Mouse (Mus musculus): Measurements from ENCODE around the gene Cyld.
"Not testable (repeated sequence)": the region's sequence is repeated elsewhere in the genome, so short reads cannot be mapped to it uniquely, and the experiment has no call there.

The Cyld gene

DNA sequence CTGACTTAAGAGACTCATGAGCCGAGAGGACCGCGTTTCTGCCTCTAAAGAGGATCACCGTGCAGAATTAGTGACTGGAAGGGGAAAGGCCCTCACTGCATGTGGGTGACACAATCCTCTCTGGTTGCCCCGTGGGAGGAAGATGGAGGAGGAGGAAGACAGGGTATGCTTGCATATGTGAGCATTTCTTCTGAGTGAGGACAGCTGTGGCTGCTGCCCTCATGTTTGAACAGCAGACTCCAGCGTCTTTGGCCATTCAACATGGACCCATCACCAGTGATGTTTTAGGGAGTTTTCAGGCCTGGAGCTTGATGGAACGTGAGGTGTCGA lies 10.0 kb upstream of the Cyld start:
- DNase-seq (ENCODE audit: low read depth, low spot score) = no peak

- no peak for DNase-seq (ENCODE audit: low read depth, low spot score)
These were observed 7.7 kb upstream of the Cyld start for GRCm38 (mm10) chr8:88689151-88689550.

GRCm38 (mm10) chr8:88689891-88690290 lies 6.9 kb upstream of the Cyld start:
- no peak for DNase-seq (ENCODE audit: low read depth, low spot score)

- no peak for DNase-seq (ENCODE audit: low read depth, low spot score)
These were observed 5.4 kb upstream of the Cyld start for GRCm38 (mm10) chr8:88691342-88691948.

DNA sequence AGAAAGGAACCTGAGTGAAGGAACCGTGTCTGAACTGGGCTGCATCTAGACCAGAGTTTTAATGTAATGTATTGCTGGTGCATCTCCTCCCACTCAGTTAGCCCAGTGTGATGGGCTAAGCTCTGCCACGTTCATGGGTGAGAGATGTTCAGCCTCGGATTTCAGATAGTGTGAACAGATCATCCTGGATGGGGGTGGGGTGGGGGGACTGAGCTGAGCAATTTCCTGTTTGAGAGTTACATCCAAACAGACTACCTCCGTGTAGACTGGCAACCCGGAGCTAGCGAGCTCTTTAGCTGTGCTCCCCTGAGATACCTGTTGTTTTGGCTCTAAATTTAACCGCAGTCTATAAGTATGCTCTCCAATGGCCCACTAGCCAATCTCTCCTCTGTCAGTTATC lies 4.9 kb upstream of the Cyld start:
- no peak for DNase-seq (ENCODE audit: low read depth, low spot score)

DNA sequence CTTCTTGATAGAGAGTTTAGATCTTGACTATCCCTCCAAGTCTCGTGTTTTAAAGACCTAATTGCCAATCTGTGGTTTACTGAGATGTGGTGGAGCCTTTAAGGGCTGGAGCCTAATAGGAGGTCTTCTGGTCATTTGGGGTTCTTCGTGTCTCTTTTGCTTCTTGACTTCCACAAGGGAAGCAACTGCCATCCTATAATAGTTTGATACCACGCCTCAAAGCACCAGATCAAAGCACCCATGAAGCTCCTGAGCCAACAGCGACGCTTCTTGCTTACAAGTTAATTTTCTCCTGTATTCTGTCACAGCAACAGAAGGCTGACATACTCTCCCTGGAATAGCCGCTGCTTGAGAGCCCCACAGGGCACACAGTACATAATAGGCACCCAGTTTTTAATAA lies 4.0 kb upstream of the Cyld start:
- no peak for DNase-seq (ENCODE audit: low read depth, low spot score)

DNA sequence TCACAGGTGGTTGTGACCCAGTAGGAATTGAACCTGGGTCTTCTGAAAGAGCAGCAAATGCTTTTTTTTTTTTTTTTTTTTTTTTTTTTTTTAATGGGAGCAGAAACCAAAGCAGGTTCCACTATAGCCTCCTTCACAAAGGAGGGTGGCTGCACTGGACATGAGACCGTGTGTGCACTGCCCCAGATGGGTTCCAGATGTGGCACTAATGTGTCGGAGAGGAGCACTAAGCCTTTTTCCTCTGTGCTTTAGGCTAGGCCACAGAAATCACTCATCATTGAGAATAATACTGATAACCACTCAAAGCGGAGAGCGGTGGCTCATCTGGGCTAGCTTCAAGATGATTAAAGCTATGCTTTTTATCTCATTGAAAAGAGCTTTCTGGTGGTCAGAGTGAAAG lies 3.5 kb upstream of the Cyld start:
- DNase-seq (ENCODE audit: low read depth, low spot score) = no peak

DNA sequence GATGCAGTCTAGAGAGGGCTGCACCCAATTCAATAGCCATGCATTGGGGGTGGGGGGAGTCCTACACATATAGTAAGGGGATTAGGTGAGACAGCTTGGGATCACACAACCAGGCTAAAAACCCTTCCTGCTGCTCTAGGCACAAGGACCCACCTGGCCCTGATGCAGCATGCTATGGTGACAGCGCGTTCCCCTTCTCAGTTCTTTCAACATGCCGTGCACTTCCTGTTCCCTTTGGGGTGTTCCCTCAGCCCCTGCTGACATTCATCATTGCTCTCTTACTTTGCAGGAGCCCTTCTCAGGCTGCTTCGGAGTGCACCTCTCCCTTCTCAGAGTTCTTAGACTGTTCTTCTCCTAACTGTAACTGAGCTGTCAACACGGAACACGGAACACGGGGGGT lies 2.5 kb upstream of the Cyld start:
- DNase-seq (ENCODE audit: low read depth, low spot score) = no peak

GRCm38 (mm10) chr8:88696228-88696627 lies 600 bp upstream of the Cyld start:
- no peak for DNase-seq (ENCODE audit: low read depth, low spot score)

DNA sequence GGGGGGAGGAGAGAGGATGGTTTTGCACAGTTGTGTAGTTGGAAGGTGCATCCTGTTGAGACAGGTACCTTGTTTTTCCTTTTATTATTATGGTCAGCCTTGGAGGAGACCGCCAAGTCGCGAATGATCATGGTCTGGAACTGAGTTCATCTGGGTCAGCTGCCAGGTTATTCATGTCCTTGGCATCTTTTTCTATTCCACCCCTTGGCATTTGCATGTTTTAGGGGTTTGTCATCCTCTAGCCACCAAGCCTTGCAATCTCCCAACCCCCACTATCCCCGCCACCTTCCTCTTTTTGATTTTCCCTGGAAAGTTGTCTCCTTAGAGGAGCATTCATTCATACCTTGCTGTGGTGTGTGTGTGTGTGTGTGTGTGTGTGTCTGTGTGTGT lies 809 bp downstream of the Cyld start:
- DNase-seq (ENCODE audit: low read depth, low spot score) = no peak

DNA sequence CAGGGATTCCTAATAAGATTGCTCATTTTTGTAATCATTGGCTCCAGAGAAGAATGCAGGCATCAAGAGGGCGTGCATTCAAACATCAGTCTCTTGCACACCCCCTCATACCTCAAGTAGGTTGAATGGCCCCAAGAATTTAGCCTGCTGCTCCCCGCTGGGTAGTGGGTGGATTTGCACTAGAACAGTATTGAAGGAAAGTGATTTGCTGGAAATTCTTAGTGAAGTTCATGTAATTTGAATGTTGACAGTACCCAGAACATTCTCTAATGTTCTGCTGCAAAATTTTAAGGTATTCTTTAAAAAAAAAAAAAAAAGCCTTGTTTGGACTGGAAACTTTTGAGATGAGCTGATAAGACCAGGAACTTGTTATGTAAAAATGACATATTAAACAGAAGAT lies 1.2 kb downstream of the Cyld start:
- peak; percentile 7 for DNase-seq (ENCODE audit: low read depth, low spot score)

- DNase-seq (ENCODE audit: low read depth, low spot score) = peak; percentile 28
These were observed 4.8 kb downstream of the Cyld start for GRCm38 (mm10) chr8:88701611-88702010.

- no peak for DNase-seq (ENCODE audit: low read depth, low spot score)
These were observed 6.0 kb downstream of the Cyld start for GRCm38 (mm10) chr8:88702816-88703215.

DNA sequence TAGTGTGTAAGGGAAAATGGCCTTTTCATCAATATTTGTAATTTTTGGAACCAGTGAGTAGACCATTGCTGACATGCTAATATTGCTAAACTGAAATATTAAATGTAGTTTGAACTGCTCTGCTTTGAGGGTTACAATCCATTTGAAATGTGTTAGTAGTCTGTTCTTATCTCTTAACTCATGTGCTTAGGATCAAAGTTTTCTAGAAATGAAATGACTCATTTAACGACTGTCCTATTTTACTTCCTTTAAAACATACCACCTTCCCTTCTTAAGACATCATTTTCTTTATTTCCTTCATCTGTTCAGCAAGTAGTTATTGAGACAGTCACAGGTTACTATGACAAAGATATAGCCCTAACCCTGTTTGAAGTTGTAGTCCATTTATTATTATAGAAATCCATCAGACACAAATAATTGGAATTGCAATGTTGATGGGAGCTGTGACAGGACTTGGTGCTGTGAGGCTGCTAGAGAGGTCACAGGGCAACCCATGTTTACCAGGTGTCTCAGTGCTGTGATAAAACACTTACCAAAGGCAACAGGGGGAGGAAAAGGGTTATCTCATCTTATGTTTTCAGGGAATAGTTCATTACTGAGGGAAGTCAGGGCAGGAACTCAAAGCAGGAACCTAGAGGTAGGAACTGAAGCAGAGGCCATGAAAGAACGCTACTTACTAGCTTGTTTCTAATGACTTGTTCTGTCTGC lies 26.6 kb downstream of the Cyld start:
- DNase-seq (ENCODE audit: low read depth, low spot score) = no peak

DNA sequence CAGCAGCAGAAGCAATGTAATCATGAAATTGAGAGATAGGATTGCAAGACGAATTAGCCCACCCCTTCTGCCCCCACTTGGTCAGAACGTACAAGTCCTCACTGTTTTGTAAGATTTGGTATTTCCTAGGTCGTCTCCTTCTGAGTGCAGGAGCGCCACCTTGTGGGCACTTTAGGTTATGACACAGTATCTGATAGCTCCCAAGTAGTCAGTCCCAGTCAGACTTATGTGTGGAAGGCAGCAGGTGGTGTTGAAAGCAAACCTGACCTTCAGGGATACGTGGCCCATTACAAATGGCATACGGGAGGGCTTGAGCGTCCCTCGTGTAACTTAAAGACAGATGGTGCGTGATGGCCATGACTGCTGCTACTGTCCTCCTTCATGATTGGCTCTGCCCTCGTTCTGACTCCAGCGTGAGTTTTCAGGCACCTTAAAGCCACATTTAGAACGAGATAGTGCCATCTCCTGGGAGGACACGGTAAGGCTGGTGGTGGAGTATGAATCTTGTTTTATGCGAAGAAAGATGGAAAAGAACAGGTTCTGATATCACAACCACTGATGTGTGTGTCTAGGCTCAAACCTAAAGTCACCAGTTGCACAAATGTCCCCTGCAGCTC lies 58.5 kb downstream of the Cyld start:
- peak; percentile 92 for DNase-seq (ENCODE audit: low read depth, low spot score)

- DNase-seq (ENCODE audit: low read depth, low spot score) = no peak
These were observed 65.2 kb downstream of the Cyld start for GRCm38 (mm10) chr8:88761980-88762379.

DNA sequence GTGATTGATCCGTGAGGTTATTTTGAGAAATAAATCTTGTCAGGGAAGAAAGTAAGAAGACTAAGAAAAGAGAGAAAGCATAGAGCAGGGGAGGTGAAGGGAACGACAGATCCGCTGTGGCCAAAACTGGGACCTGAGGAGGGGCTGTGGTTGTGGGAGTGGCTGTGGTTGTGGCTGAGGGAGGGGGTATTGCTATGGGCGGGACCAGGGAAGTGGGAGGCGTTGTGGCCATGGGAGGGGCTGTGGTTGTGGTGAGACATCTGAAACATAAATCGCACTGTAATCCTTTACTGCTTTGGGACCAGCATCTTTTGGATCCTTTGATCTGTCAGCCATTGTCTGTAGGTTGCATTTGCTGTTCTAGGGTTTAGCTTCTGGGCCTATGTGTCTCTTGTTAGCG lies 74.4 kb downstream of the Cyld start:
- DNase-seq (ENCODE audit: low read depth, low spot score) = no peak

- DNase-seq (ENCODE audit: low read depth, low spot score) = no peak
These were observed 77.9 kb downstream of the Cyld start for GRCm38 (mm10) chr8:88774593-88775297.

DNA sequence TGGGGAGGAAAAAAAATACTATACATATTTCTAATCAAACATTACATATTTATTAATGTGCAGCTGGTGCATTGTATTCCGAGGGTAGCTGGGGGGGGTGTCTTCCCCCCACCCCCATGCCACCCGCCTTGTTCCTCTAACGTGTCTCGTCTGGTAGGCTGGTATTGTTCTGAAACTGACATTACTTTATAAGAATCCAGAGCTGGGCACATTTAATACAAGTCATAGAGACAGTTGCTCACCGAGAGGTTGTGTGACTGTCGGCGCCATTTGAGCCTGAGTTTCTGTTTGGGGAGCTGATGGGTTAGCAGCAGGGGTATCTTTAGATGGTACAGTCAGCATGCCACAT lies 78.4 kb downstream of the Cyld start:
- no peak for DNase-seq (ENCODE audit: low read depth, low spot score)

GRCm38 (mm10) chr8:88780142-88780541 lies 83.3 kb downstream of the Cyld start:
- no peak for DNase-seq (ENCODE audit: low read depth, low spot score)

GRCm38 (mm10) chr8:88781283-88781682 lies 84.5 kb downstream of the Cyld start:
- no peak for DNase-seq (ENCODE audit: low read depth, low spot score)

- DNase-seq (ENCODE audit: low read depth, low spot score) = no peak
These were observed 86.9 kb downstream of the Cyld start for GRCm38 (mm10) chr8:88783722-88784121.

DNA sequence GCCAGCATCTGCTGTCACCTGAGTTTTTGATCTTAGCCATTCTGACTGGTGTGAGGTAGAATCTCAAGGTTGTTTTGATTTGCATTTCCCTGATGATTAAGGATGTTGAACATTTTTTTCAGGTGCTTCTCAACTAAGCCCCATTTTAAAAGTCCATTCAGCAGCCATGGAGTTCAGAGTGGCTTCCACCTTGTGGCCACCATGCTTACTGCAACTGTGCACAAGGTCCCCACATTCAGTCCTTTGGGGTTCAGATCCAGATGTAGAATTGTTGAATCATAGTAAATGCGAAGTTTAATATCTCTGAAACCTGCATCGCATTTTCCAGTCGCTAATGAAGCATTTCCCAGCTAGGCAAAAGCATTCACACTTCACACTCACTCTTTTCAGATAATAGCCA lies 91.5 kb downstream of the Cyld start:
- not testable (repeated sequence) for DNase-seq (ENCODE audit: low read depth, low spot score)

All from ZHBTc4 (cell line).